Mouse (Mus musculus) retina, embryonic 14.5 days (tissue): ENCODE measurements around the gene Magix.

Experiments used
- DNase-seq: peaks from one replicate; pipeline ENCODE4 v3.0.0-alpha.2; 2015; ENCODE audit warnings: low spot score

Magix gene

GRCm38 (mm10) chrX:7674284-7675000 lies 6.6 kb downstream of the Magix start:
- DNase-seq = no peak

- no peak for DNase-seq
Observed at GRCm38 (mm10) chrX:7673578-7674281, 7.3 kb downstream of the Magix start.

GRCm38 (mm10) chrX:7672739-7673138 lies 8.3 kb downstream of the Magix start:
- DNase-seq = no peak

- no peak for DNase-seq
Observed at GRCm38 (mm10) chrX:7670921-7671623, 10.0 kb downstream of the Magix start, which contains the start of gene Plp2. Plp2 (minus strand) TSS chrX:7671390.

GRCm38 (mm10) chrX:7670390-7670881 lies 10.6 kb downstream of the Magix start:
- peak; percentile 59 for DNase-seq

GRCm38 (mm10) chrX:7665739-7666502 lies 15.1 kb downstream of the Magix start:
- DNase-seq = no peak

GRCm38 (mm10) chrX:7664791-7665190 lies 16.3 kb downstream of the Magix start:
- DNase-seq = no peak

GRCm38 (mm10) chrX:7662936-7663335 lies 18.1 kb downstream of the Magix start:
- DNase-seq = no peak

- DNase-seq = no peak
Observed at GRCm38 (mm10) chrX:7661086-7661485, 20.0 kb downstream of the Magix start.

GRCm38 (mm10) chrX:7658785-7659589 lies 22.1 kb downstream of the Magix start:
- no peak for DNase-seq

GRCm38 (mm10) chrX:7658031-7658784 lies 22.8 kb downstream of the Magix start:
- DNase-seq = peak; percentile 53

- no peak for DNase-seq
Observed at GRCm38 (mm10) chrX:7657221-7657639, 23.8 kb downstream of the Magix start, which contains the start of gene Prickle3. Prickle3 (plus strand) TSS chrX:7657260.

- peak; percentile 87 for DNase-seq
Observed at GRCm38 (mm10) chrX:7648671-7649304, 32.3 kb downstream of the Magix start.

- peak; percentile 83 for DNase-seq
Observed at GRCm38 (mm10) chrX:7645349-7645748, 35.7 kb downstream of the Magix start.

- DNase-seq = peak; percentile 24
Observed at GRCm38 (mm10) chrX:7640785-7641184, 40.3 kb downstream of the Magix start.

GRCm38 (mm10) chrX:7639536-7640325 lies 41.3 kb downstream of the Magix start:
- DNase-seq = no peak

GRCm38 (mm10) chrX:7638401-7639091 lies 42.5 kb downstream of the Magix start, which contains the start of gene Syp:
Syp (plus strand) TSS chrX:7638471.
- peak; percentile 85 for DNase-seq

- no peak for DNase-seq
Observed at GRCm38 (mm10) chrX:7635101-7635500, 46.0 kb downstream of the Magix start.
